In genomic region chr7:109012998-109013625, GRCm38 (mm10) we compare ENCODE assay signal across 12 mouse cellular contexts.
A peak's percentile ranks its signal among the peaks of the same experiment; 100 is the strongest.
DNase-seq lines count a peak whose midpoint lies in the region; ATAC-seq lines count a peak whose summit lies in the region.
"Had no signal": no experiment of that assay in that cellular context is flagged by ENCODE, and none has a peak within 500 bp of the region (broad histone marks: within the 10 kb centered on the region; RNA-seq: fewer than 3 reads in every experiment).

No protein-coding gene starts in this region.

- H3K4me2 ChIP-seq in hindbrain, embryonic 12.5 days (replicated peaks) = peak overlapping the region; percentile 78
- H3K4me2 ChIP-seq: embryonic facial prominence, embryonic 15.5 days; liver, embryonic 11.5 days had no signal

- H3K27me3 ChIP-seq in hindbrain, embryonic 12.5 days = peaks cover 39% of the 10 kb centered on the region

- H3K9me3 ChIP-seq in hindbrain, embryonic 12.5 days (replicated peaks) = no peaks in the 10 kb centered on the region
- H3K9me3 ChIP-seq: embryonic facial prominence, embryonic 15.5 days had no signal

- H3K4me3 ChIP-seq in hindbrain, embryonic 12.5 days = no peak overlapping the region
- H3K4me3 ChIP-seq: embryonic facial prominence, embryonic 15.5 days had no signal

- no peaks in the 10 kb centered on the region for H3K36me3 ChIP-seq in hindbrain, embryonic 12.5 days
- H3K36me3 ChIP-seq: embryonic facial prominence, embryonic 15.5 days had no signal

- WGBS in hindbrain, embryonic 12.5 days = 35% methylated on average over 4 of the region's 4 CpGs

- peak overlapping the region; percentile 35 for H3K9ac ChIP-seq in hindbrain, embryonic 12.5 days
- H3K9ac ChIP-seq: embryonic facial prominence, embryonic 15.5 days had no signal

- intact Hi-C loops in left cerebral cortex, postnatal 36 days (cut with DNase I) = no loop called here

- DNase-seq in right cerebral cortex, adult 18-20 months = peak; percentile 69
- DNase-seq in right cerebral cortex, postnatal 36 days (ENCODE audit: low spot score in 2 of 2) = no peak
- DNase-seq in left cerebral cortex, postnatal 36 days (ENCODE audit: low spot score in 2 of 2) = peak; percentile 60 to 75
- no peak for DNase-seq in thymus, postnatal 0 days (ENCODE audit: low spot score)
- no peak for DNase-seq in cerebellum, adult 11-12 months
- DNase-seq in kidney, adult 8-10 months = no peak
- DNase-seq: cerebellum, adult 8-10 months; kidney, postnatal 25 days; thymus, adult 2 months had no signal

- no peak for ATAC-seq in hindbrain, embryonic 12.5 days (ENCODE audit: low FRiP score)

- H3K4me1 ChIP-seq in hindbrain, embryonic 12.5 days = peaks cover 55% of the 10 kb centered on the region

- H3K27ac ChIP-seq in hindbrain, embryonic 12.5 days = 0 out of 2 replicates have a peak overlapping the region, but pooled peaks have one; percentile 7
- H3K27ac ChIP-seq: embryonic facial prominence, embryonic 15.5 days had no signal

Comparison
In these comparisons a context has a peak if more than half of its experiments do, and no peak if none do; other contexts are left out.
1. DNase-seq: peak in right cerebral cortex, adult 18-20 months (single experiment) and left cerebral cortex, postnatal 36 days (2 of 2); none in right cerebral cortex, postnatal 36 days (0 of 2), thymus, postnatal 0 days (single experiment), cerebellum, adult 11-12 months (single experiment) and kidney, adult 8-10 months (0 of 2).